ENCODE assay signal across 22 mouse cellular contexts in genomic region chr9:70993326-70993725, GRCm38 (mm10). TPM values are rescaled to one million over a fixed set of nuclear protein-coding genes. Genes with fewer than 3 reads are reported as not detected.
DNase-seq lines count a peak whose midpoint lies in the region; ATAC-seq and TF ChIP-seq lines count a peak whose summit lies in the region.
"Had no signal": no experiment of that assay in that cellular context is flagged by ENCODE, and none has a peak within 500 bp of the region (broad histone marks: within the 10 kb centered on the region; RNA-seq: fewer than 3 reads in every experiment).

No protein-coding gene starts in this region.

- no peaks in the 10 kb centered on the region for H3K4me1 ChIP-seq in limb, embryonic 14.5 days (ENCODE audit: control insufficient read depth, insufficient read depth, low read length)
- H3K4me1 ChIP-seq in limb, embryonic 10.5 days = no peaks in the 10 kb centered on the region
- H3K4me1 ChIP-seq: forebrain, embryonic 12.5 days; hindbrain, embryonic 12.5 days had no signal

- no peak for TF ChIP-seq POLR2A in limb, embryonic 14.5 days (IDR thresholded peaks at IDR 0.05; ENCODE audit: borderline replicate concordance, extremely low read depth, insufficient read depth, insufficient read length)

- H3K27ac ChIP-seq in limb, embryonic 14.5 days (replicated peaks; ENCODE audit: low read depth, low read length) = no peak overlapping the region
- no peak overlapping the region for H3K27ac ChIP-seq in limb, embryonic 10.5 days
- H3K27ac ChIP-seq: forebrain, embryonic 12.5 days; hindbrain, embryonic 12.5 days; left cerebral cortex, adult 2 months; macrophage; midbrain, embryonic 10.5 days had no signal

- no peaks in the 10 kb centered on the region for H3K27me3 ChIP-seq in limb, embryonic 14.5 days (ENCODE audit: control insufficient read depth, insufficient read depth, low read length)
- no peaks in the 10 kb centered on the region for H3K27me3 ChIP-seq in limb, embryonic 10.5 days (ENCODE audit: low read depth, poor library complexity, severe bottlenecking)
- H3K27me3 ChIP-seq: forebrain, embryonic 12.5 days; hindbrain, embryonic 12.5 days had no signal

- intact Hi-C loops in heart, postnatal 10 days (cut with DNase I) = no loop called here

- peak; percentile 17 to 18 for DNase-seq in heart, postnatal 10 days
- no peak for DNase-seq in heart, adult 8-10 months (ENCODE audit: low spot score)
- peak; percentile 24 for DNase-seq in limb, embryonic 14.5 days (ENCODE audit: low spot score)
- DNase-seq in limb, embryonic 10.5 days (ENCODE audit: low spot score) = no peak
- peak; percentile 26 to 50 for DNase-seq in urinary bladder, postnatal 4 days (ENCODE audit: low spot score in 2 of 2)
- no peak for DNase-seq in urinary bladder, postnatal 10 days (ENCODE audit: low spot score)
- DNase-seq in cerebellum, adult 11 months = no peak
- DNase-seq: adrenal gland, postnatal 36 days; cerebellum, adult 18-20 months; cerebellum, postnatal 36 days; heart, adult 18-20 months; layer of hippocampus, adult 9-11 months; left cerebral cortex, postnatal 4 days; right cerebral cortex, postnatal 25 days had no signal

- no peak overlapping the region for H3K4me2 ChIP-seq in limb, embryonic 14.5 days (replicated peaks; ENCODE audit: low read depth, low read length, severe bottlenecking)
- H3K4me2 ChIP-seq: forebrain, embryonic 12.5 days; hindbrain, embryonic 12.5 days; liver, embryonic 11.5 days had no signal

- no peak for ATAC-seq in limb, embryonic 14.5 days (ENCODE audit: low FRiP score, low read depth)

- no peak overlapping the region for H3K4me3 ChIP-seq in limb, embryonic 14.5 days (replicated peaks; ENCODE audit: low read length)
- no peak overlapping the region for H3K4me3 ChIP-seq in limb, embryonic 10.5 days
- H3K4me3 ChIP-seq: forebrain, embryonic 12.5 days; hindbrain, embryonic 12.5 days; left cerebral cortex, adult 2 months; midbrain, embryonic 10.5 days had no signal

- no peaks in the 10 kb centered on the region for H3K9me3 ChIP-seq in limb, embryonic 14.5 days (ENCODE audit: control insufficient read depth, low read length)
- H3K9me3 ChIP-seq in limb, embryonic 10.5 days (replicated peaks) = no peaks in the 10 kb centered on the region
- H3K9me3 ChIP-seq: forebrain, embryonic 12.5 days; hindbrain, embryonic 12.5 days; midbrain, embryonic 10.5 days had no signal

- H3K9ac ChIP-seq in limb, embryonic 14.5 days (ENCODE audit: low read depth, low read length, severe bottlenecking) = no peak overlapping the region
- H3K9ac ChIP-seq: forebrain, embryonic 12.5 days; hindbrain, embryonic 12.5 days had no signal

- 55% methylated on average over 6 of the region's 6 CpGs for WGBS in limb, embryonic 14.5 days
- 80% methylated on average over 6 of the region's 6 CpGs for WGBS in limb, embryonic 10.5 days

- H3K36me3 ChIP-seq in limb, embryonic 14.5 days (ENCODE audit: control insufficient read depth, insufficient read depth, low read length) = no peaks in the 10 kb centered on the region
- no peaks in the 10 kb centered on the region for H3K36me3 ChIP-seq in limb, embryonic 10.5 days
- H3K36me3 ChIP-seq: forebrain, embryonic 12.5 days; hindbrain, embryonic 12.5 days; midbrain, embryonic 10.5 days had no signal

RNA-seq across cellular contexts. Expression of gene Lipc, which starts 41.3 kb away (rescaled TPM):
- total RNA-seq in heart, postnatal 10 days (2021) = under 1 TPM in 1 of 2 experiments, not detected in 1; 0.27 TPM
- total RNA-seq in heart, adult 8-10 months (2022) = under 1 TPM in 1 of 4 experiments, not detected in 3; 0.26 TPM
- polyA plus RNA-seq in limb, embryonic 14.5 days (2012; rRNA removed) = 0.28 and 0.38 TPM in 2 replicates
- polyA plus RNA-seq in limb, embryonic 14.5 days (2014; fragmentation: Nextera tagmentation; extraction: Ambion mirVana) = 0.44 TPM in 1 of 2 replicates, not detected in the other
- polyA plus RNA-seq in limb, embryonic 10.5 days (2016; fragmentation: Nextera tagmentation; extraction: Ambion mirVana) = not detected in 2 replicates
- total RNA-seq: gastrocnemius, adult 8-10 months; left cerebral cortex, postnatal 4 days; midbrain, postnatal 0 days had no signal
- polyA plus RNA-seq: forebrain, embryonic 12.5 days; midbrain, embryonic 10.5 days; midbrain, postnatal 0 days had no signal

Comparison
In these comparisons a context has a peak if more than half of its experiments do, and no peak if none do; other contexts are left out.
1. DNase-seq: peak in heart, postnatal 10 days (2 of 2), limb, embryonic 14.5 days (single experiment) and urinary bladder, postnatal 4 days (2 of 2); none in heart, adult 8-10 months (single experiment), limb, embryonic 10.5 days (single experiment), urinary bladder, postnatal 10 days (single experiment) and cerebellum, adult 11 months (single experiment).